Mouse (Mus musculus) embryonic facial prominence, embryonic 14.5 days (tissue): ENCODE data around the gene Mapk12. TPM values are rescaled to one million over a fixed set of nuclear protein-coding genes. Genes with fewer than 3 reads are reported as not detected.

Experiments
- ATAC-seq: fragments of 200-750 bp; cut with Nextera tagmentation; 2 replicates; pipeline ENCODE4 v1.8.0; 2017; ENCODE audit warnings: low read depth, moderate number of reproducible peaks, moderate TSS enrichment
- DNase-seq: peaks from one replicate; pipeline ENCODE4 v3.0.0-alpha.2; 2015; ENCODE audit warnings: low spot score
- H3K27ac ChIP-seq: fragments of 300-500 bp; sonication (generic); replicated peaks from 2 replicates; pipeline ENCODE4 v1.5.1; 2014; ENCODE audit warnings: low read depth, mild to moderate bottlenecking, low read length, moderate library complexity
- H3K27me3 ChIP-seq: fragments of 300-500 bp; sonication (generic); replicated peaks from 2 replicates; pipeline ENCODE4 v1.6.1; 2014; ENCODE audit warnings: low read length; ENCODE audit not compliant: control insufficient read depth, insufficient read depth
- H3K36me3 ChIP-seq: fragments of 300-500 bp; sonication (generic); 2 replicates; pipeline ENCODE4 v1.6.1; 2014; ENCODE audit warnings: low read length, mixed read lengths; ENCODE audit not compliant: control insufficient read depth, insufficient read depth
- H3K4me1 ChIP-seq: fragments of 300-500 bp; sonication (generic); 2 replicates; pipeline ENCODE4 v1.6.1; 2014; ENCODE audit warnings: antibody characterized with exemption, low read length; ENCODE audit not compliant: control insufficient read depth, insufficient read depth
- H3K4me2 ChIP-seq: fragments of 300-500 bp; sonication (generic); 2 replicates; pipeline ENCODE4 v1.6.1; 2014; ENCODE audit warnings: low read depth, mild to moderate bottlenecking, low read length, moderate library complexity, mixed read lengths
- H3K4me3 ChIP-seq: fragments of 300-500 bp; sonication (generic); 2 replicates; pipeline ENCODE4 v1.5.1; 2014; ENCODE audit warnings: low read depth, mild to moderate bottlenecking, low read length
- H3K9ac ChIP-seq: fragments of 300-500 bp; sonication (generic); 2 replicates; pipeline ENCODE4 v1.6.1; 2014; ENCODE audit warnings: low read depth, mild to moderate bottlenecking, low read length, moderate library complexity, mixed read lengths
- H3K9me3 ChIP-seq: fragments of 300-500 bp; sonication (generic); 2 replicates; pipeline ENCODE4 v1.6.1; 2016; ENCODE audit warnings: low read length; ENCODE audit not compliant: control insufficient read depth
- WGBS: fragments of 180-500 bp; shearing (Covaris S2); extraction: QIAGEN DNeasy Blood & Tissue Kit; methylation state at CpG from one replicate; pipeline ENCODE4 v1.1.7; 2014; 5-methylcytosine and 5-hydroxymethylcytosine counted together
- polyA plus RNA-seq: library from polyadenylated mRNA; unstranded; fragments of >200 nt; fragmentation: Nextera tagmentation; extraction: Ambion mirVana; gene quantifications from 2 replicates; pipeline ENCODE4 v1.2.1, GENCODE M21; 2014

Gene Mapk12
- polyA plus RNA-seq, 1 experiment from 2014 or later = 14.2 TPM

DNA sequence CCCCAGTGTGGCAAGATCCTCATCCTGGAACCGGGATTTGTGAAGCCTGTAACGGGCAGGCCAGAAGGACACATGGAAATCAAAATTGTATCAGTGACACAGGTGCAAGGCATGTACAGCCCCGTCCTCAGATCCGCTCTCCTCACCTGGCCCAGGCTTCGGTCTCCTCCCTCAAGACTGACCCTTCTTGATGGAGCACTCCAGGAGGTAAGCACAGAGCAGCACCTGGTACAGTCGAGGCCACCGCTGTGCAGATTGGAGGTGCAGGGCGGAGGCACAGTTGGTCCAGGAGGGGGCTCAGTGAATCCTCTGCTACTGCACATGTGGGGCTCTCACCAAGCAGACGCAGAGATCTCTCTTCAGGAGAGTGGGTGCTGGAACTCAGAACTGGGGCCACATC is 15.2 kb downstream of the Mapk12 start:
- DNase-seq (no peak), ATAC-seq (no peak)
- Histone ChIP-seq H3K27ac (no peak overlapping the region), H3K9ac (no peak overlapping the region), H3K9me3 (no peaks in the 10 kb centered on the region), H3K4me3 (no peak overlapping the region), H3K4me2 (no peak overlapping the region), H3K27me3 (no peaks in the 10 kb centered on the region), H3K4me1 (peaks cover 35% of the 10 kb centered on the region), H3K36me3 (peaks cover 23% of the 10 kb centered on the region)
- WGBS = 90% methylated on average over 9 of the region's 9 CpGs

DNA sequence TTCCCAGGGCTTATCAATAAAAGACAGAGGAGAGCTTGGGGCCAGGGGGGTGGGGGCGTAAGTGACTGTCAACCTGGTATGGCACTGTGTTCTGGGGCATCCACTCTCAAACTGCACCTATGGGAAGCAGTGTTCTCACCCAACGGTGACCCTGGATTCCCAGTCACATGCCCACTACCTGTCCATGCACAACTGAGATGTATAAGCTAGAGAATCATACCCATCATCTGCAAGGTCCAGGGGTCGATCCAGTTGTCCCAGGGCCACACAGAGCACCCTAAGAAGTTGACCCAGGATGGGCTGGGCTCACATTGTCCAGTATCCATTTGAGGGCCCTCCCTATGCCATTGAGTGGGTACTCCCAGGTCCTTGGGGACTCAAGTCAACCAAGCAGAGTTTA is 16.2 kb downstream of the Mapk12 start:
- H3K4me1 ChIP-seq = peaks cover 38% of the 10 kb centered on the region
- no peak overlapping the region for H3K4me2 ChIP-seq
- ATAC-seq = no peak

DNA sequence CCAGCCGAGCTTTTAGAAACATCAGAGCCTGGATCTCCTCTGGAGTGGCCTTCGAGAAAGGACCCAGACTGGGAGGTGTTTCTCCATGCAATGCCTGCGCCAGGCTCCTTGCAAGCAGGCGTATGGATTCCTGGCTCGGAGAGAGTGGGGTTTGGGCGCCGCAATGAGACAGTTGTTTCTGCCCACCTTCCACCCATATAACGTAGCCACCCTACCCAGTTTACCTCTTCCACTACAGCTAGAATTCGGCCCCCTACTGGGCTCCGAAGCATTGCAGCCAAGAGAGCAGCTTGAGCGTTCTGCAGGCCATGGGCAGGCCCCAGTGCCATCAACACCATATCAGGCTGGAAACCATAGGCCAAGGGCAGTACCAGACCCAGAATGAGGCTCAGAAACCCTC is 16.9 kb downstream of the Mapk12 start:
- ATAC-seq (no peak), DNase-seq (peak; percentile 30)
- Histone ChIP-seq H3K27ac (peak overlapping the region; percentile 90), H3K4me1 (peaks cover 35% of the 10 kb centered on the region), H3K9ac (peak overlapping the region; percentile 89), H3K9me3 (no peaks in the 10 kb centered on the region), H3K4me3 (peak overlapping the region; percentile 93), H3K27me3 (no peaks in the 10 kb centered on the region), H3K36me3 (peaks cover 29% of the 10 kb centered on the region), H3K4me2 (peak overlapping the region; percentile 95)
- WGBS = 31% methylated on average over 11 of the region's 11 CpGs

More for the DNA sequence above, 16.2 kb downstream of the Mapk12 start:
- no peak overlapping the region for H3K27ac ChIP-seq
- no peaks in the 10 kb centered on the region for H3K9me3 ChIP-seq
- WGBS = 90% methylated on average over 3 of the region's 3 CpGs
- H3K9ac ChIP-seq = peak overlapping the region; percentile 89
- DNase-seq = no peak
- no peak overlapping the region for H3K4me3 ChIP-seq
- H3K27me3 ChIP-seq = no peaks in the 10 kb centered on the region
- peaks cover 29% of the 10 kb centered on the region for H3K36me3 ChIP-seq

DNA sequence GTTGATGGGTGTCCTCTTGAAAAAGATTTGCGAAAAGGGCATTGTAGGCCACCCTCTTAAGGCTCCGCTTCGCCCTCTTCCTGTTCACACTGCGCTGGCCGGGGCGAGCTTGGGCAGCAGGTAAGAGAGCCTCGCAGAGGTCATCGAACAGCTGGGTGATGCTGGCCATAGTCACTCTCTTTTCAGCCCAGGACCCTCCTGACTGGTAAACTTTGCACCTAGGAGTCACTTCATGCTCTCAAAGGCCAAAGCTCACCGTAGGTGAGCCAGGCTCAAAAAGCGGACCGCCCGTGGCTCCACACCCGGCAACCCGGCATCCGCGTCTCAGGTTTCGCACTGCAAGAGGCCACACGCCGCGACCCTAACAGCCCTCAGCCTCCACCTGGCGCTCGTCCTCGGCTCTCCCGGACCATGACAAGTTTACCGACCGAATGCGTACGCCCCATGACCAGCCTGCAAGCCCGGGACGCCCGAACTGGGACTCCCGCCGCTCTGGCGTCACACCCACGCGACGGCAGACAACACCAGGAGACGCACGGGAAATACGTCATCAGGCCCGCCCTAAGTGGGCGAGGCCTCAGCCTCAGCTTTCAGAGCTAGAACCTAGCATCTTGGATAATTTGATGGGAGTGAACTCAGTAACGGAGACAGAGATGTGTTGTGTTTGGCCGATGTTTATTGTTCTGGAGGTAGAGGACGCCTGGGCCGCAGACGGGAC is 17.7 kb downstream of the Mapk12 start, which contains the start of gene Tubgcp6:
TSS of gene Tubgcp6 (minus strand) at position 464 of the 718 bp plus-strand sequence.
- H3K27ac ChIP-seq = peak within 1 kb of the TSS; percentile 90

DNA sequence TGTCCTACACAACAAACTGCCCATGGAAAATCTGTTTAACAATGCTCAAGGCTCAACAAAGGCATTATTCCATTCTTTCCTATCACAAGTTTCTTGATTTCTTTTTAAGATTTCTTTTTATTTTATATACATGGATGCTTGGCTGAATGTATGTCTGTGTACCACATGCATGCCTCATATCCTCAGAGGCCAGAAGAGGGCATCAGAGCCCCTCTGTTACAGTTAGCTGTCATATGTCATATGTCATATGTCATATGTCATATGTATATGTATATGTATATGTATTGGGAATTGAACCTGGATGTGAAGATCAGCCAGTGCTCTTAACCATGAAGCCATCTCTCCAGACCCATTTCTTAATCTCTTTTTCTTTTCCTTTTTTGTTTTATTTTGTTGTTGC is 22.5 kb downstream of the Mapk12 start:
- Histone ChIP-seq H3K4me3 (no peak overlapping the region), H3K36me3 (peaks cover 61% of the 10 kb centered on the region), H3K4me1 (peaks cover 19% of the 10 kb centered on the region), H3K27ac (no peak overlapping the region), H3K4me2 (no peak overlapping the region), H3K9ac (no peak overlapping the region), H3K27me3 (no peaks in the 10 kb centered on the region), H3K9me3 (0 out of 2 replicates have a peak, but pooled peaks cover 4% of the 10 kb centered on the region)
- no peak for ATAC-seq
- DNase-seq = no peak

More for the DNA sequence above, 17.7 kb downstream of the Mapk12 start, which contains the start of gene Tubgcp6:
- Histone ChIP-seq H3K36me3 (peaks cover 36% of the 10 kb centered on the region), H3K9me3 (no peaks in the 10 kb centered on the region), H3K4me3 (peak within 1 kb of the TSS; percentile 93), H3K4me2 (peak within 1 kb of the TSS; percentile 95), H3K9ac (peak within 1 kb of the TSS; percentile 89), H3K4me1 (peaks cover 30% of the 10 kb centered on the region), H3K27me3 (no peaks in the 10 kb centered on the region)
- under 1% methylated on average over 47 of the region's 47 CpGs for WGBS
- peak; percentile 90 for ATAC-seq
- DNase-seq = peak; percentile 97

DNA sequence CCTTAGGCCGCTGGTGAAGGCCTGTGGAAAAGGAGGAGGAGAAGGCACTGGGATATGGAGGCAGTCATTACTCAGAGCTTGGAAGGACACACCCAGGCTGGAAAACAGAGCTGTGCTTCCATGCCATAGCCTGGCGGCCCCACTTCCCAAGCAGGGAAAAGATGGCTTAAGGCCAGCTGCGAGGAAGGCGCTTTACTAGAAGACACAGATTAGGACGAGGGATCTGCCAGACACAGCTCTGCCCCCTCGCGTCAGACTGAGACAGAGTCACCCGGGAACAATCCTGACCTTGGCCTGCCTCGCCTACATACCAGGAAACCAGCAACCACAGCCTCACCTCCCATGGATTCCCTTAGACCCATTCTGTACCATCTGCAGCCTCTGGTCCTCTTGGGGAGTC is 30.4 kb downstream of the Mapk12 start:
- peaks cover 98% of the 10 kb centered on the region for H3K36me3 ChIP-seq
- 88% methylated on average over 9 of the region's 9 CpGs for WGBS

DNA sequence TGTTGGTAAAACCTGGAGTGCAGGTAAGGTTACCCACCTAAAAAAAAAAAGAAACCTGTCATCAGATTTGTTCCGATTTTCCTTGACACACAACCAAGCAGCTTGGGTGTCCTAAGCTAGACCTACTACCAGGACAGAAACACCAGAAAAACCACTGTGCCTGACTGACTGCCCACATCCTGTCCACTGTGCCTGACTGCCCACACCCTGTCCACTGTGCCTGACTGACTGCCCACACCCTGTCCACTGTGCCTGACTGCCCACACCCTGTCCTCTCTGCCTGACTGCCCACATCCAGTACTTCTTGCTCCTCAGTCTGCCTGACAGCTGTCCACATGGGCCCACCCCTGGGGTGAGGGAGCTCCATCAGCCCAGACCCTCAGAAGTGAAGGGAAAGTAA is 33.5 kb downstream of the Mapk12 start:
- Histone ChIP-seq H3K27ac (no peak overlapping the region), H3K4me1 (no peaks in the 10 kb centered on the region), H3K36me3 (peaks cover 100% of the 10 kb centered on the region), H3K9ac (no peak overlapping the region), H3K4me2 (no peak overlapping the region), H3K9me3 (no peaks in the 10 kb centered on the region), H3K4me3 (no peak overlapping the region), H3K27me3 (no peaks in the 10 kb centered on the region)
- DNase-seq = no peak
- WGBS = 100% methylated on average over 1 of the region's 1 CpGs
- ATAC-seq = no peak

More for the DNA sequence above, 30.4 kb downstream of the Mapk12 start:
- no peaks in the 10 kb centered on the region for H3K4me1 ChIP-seq
- DNase-seq = no peak
- no peak overlapping the region for H3K9ac ChIP-seq
- no peak overlapping the region for H3K27ac ChIP-seq
- no peaks in the 10 kb centered on the region for H3K9me3 ChIP-seq
- no peak for ATAC-seq
- H3K4me2 ChIP-seq = no peak overlapping the region
- no peaks in the 10 kb centered on the region for H3K27me3 ChIP-seq
- H3K4me3 ChIP-seq = no peak overlapping the region

DNA sequence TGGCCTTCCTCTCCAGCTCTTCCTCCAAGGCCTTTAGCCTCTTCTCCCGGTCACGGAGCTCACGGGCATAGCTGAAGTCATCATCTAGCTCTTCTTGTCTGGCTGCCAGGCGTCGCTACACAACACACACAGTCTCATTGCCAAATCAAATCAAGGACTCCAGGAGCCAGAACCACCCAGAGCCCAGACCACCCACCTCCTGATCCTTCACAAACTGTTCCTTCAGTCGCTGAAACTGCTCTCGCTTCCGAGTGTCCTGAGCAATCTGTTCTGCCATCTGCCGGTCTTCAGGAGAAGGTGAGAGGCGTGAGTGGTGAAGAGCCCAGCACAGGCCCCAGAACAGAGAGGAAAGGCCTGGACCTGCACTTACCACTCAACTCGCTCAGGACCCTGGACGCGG is 34.4 kb downstream of the Mapk12 start:
- ATAC-seq (no peak), DNase-seq (no peak)
- Histone ChIP-seq H3K4me2 (no peak overlapping the region), H3K4me1 (no peaks in the 10 kb centered on the region), H3K36me3 (peaks cover 100% of the 10 kb centered on the region), H3K27me3 (no peaks in the 10 kb centered on the region), H3K9ac (no peak overlapping the region), H3K4me3 (no peak overlapping the region), H3K9me3 (no peaks in the 10 kb centered on the region), H3K27ac (no peak overlapping the region)
- WGBS = 86% methylated on average over 13 of the region's 13 CpGs

DNA sequence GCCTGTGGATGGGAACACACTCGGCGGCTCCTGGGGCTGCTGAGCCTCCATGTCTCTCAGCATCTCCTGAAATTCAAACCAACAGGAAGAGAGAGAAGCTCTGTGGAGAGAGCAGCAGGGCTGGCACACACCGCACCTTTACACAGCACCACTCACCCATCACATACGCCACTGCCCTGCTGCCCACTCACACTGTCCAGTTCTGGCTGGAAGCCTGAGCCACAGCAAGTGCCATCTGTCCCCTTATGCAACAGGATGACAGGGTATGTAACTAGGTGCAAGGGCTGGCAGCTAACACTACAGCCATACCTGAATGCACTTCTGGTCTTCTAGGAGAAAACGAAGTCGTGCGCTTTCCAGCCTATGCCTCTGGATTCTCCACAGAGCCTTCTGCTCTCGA is 36.1 kb downstream of the Mapk12 start:
- H3K9me3 ChIP-seq = no peaks in the 10 kb centered on the region
- ATAC-seq (no peak), DNase-seq (no peak)
- no peaks in the 10 kb centered on the region for H3K4me1 ChIP-seq
- 86% methylated on average over 8 of the region's 8 CpGs for WGBS
- no peak overlapping the region for H3K4me2 ChIP-seq
- H3K36me3 ChIP-seq = peaks cover 100% of the 10 kb centered on the region
- H3K9ac ChIP-seq = no peak overlapping the region
- H3K4me3 ChIP-seq = no peak overlapping the region
- H3K27ac ChIP-seq = no peak overlapping the region
- no peaks in the 10 kb centered on the region for H3K27me3 ChIP-seq
